Mouse (Mus musculus): ENCODE results near the gene Cd300lf. TPM values are rescaled to one million over a fixed set of nuclear protein-coding genes. Genes with fewer than 3 reads are reported as not detected.

Gene Cd300lf
- polyA plus RNA-seq, 1 experiment from 2014 or later, result 0.34 TPM

DNA sequence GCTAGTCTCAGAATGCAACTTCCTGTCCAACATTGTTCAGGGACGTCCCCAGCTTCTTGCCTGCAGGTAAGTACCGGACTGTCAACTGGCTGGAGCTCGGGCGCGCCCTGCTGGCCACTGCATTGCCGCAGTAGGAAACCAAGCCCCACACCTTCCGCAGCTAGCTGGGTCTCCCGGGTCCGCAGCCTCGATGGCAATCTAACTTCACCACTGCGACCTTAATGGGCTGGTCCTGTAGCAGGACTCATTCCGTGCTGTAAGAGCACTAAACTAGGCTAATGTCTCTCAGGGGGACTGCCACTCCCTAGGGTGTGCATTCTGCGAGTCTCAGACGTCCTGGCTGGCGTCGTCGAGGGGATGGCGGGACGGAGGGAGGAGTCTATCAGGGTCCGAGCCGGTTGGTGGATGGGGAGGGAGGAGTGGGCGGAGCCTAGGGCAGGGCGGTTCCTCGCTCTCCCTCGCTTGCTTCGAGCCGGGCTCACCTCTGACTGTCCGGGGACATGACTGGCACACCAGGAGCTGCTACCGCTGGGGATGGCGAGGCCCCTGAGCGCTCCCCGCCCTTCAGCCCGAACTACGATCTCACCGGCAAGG lies 20.0 kb upstream of the Cd300lf start:
- Histone ChIP-seq H3K9me3 (replicated peaks; ENCODE audit: control insufficient read depth, low read length, poor library complexity, severe bottlenecking) (no peaks in the 10 kb centered on the region; the same call in 1 of the 2 replicates), H3K27me3 (ENCODE audit: control insufficient read depth, insufficient read depth, low read depth, low read length) (peaks cover 19% of the 10 kb centered on the region), H3K36me3 (ENCODE audit: control insufficient read depth, insufficient read depth, low read length) (no peaks in the 10 kb centered on the region), H3K4me3 (ENCODE audit: low read depth, low read length) (peak overlapping the region; percentile 31), H3K4me2 (ENCODE audit: low read length) (peak overlapping the region; percentile 46), H3K9ac (ENCODE audit: low read depth, low read length) (peak overlapping the region; percentile 37), H3K27ac (ENCODE audit: low read length) (no peak overlapping the region), H3K4me1 (ENCODE audit: control insufficient read depth, insufficient read depth, low read length) (peaks cover 10% of the 10 kb centered on the region; the same call in 1 of the 2 replicates)
- ATAC-seq, result peak; percentile 36; the same call in 1 of the 2 replicates
- WGBS, result 1% methylated on average over 30 of the region's 35 CpGs

DNA sequence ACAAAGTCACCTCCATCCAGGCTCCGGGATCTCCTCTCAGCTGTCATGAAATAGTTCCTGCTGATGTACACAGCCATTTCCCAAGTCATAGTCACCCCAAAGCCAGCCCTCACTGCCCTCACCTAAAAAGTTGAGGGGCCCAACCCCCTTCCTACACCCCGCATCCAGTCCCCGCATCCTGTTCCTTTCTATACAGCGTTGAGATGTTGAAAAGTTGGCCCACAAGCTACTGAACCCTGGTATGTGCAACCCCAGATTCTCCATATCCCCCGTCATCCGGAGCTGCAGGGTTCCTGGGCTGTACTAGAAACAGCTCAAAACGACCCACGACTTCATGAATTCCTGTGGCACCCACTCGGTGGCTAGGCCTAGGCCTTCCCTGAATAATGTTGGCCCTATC lies 19.3 kb upstream of the Cd300lf start:
- H3K4me1 ChIP-seq (ENCODE audit: control insufficient read depth, insufficient read depth, low read length), result peaks cover 10% of the 10 kb centered on the region; the same call in 1 of the 2 replicates
- 81% methylated on average over 9 of the region's 9 CpGs for WGBS

DNA sequence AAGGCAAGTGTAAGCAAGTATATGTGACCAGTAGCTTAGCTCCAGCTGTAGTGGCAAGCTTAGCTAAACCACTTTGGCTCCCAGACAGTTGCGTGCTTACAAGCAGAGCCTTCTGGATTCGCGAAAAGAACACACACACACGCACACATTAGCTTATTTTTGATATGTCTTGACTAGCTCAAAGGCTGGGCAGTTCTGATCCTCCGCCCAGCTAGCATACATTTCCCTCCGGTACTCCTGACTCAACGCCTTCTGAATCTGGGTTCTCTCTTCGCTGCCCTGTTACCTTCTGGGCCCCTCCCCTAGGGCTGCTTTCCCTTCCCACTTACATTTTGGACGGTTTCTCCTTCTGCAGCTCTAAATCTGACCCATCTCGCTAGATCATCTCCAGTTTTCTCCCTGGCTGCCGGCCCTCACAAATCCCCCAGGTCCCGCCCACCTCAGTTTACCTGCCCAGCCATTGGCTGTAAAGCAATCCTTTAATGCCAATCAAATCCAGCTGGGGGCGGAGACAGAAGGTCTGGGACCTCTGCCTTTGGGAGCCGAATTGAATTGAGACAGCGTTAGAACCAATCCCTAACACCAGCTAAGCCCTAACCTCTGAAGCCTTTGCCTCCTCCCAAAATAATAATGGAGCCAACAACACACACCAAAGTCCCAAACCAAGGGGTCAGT lies 18.1 kb upstream of the Cd300lf start:
- H3K27me3 ChIP-seq (ENCODE audit: control insufficient read depth, insufficient read depth, low read depth, low read length), result peaks cover 19% of the 10 kb centered on the region
- H3K4me1 ChIP-seq (ENCODE audit: control insufficient read depth, insufficient read depth, low read length), result peaks cover 10% of the 10 kb centered on the region; the same call in 1 of the 2 replicates
- no peak overlapping the region for H3K27ac ChIP-seq (ENCODE audit: low read length)
- H3K4me2 ChIP-seq (ENCODE audit: low read length), result peak overlapping the region; percentile 50
- H3K9ac ChIP-seq (ENCODE audit: low read depth, low read length), result peak overlapping the region; percentile 20; the same call in 1 of the 2 replicates
- peak overlapping the region; percentile 33 for H3K4me3 ChIP-seq (ENCODE audit: low read depth, low read length)
- H3K36me3 ChIP-seq (ENCODE audit: control insufficient read depth, insufficient read depth, low read length), result no peaks in the 10 kb centered on the region
- no peaks in the 10 kb centered on the region for H3K9me3 ChIP-seq (replicated peaks; ENCODE audit: control insufficient read depth, low read length, poor library complexity, severe bottlenecking)
- 2% methylated on average over 15 of the region's 15 CpGs for WGBS
- peak; percentile 90 for ATAC-seq

More for the DNA sequence above, 19.3 kb upstream of the Cd300lf start:
- peaks cover 19% of the 10 kb centered on the region for H3K27me3 ChIP-seq (ENCODE audit: control insufficient read depth, insufficient read depth, low read depth, low read length)
- no peaks in the 10 kb centered on the region for H3K9me3 ChIP-seq (replicated peaks; ENCODE audit: control insufficient read depth, low read length, poor library complexity, severe bottlenecking)
- H3K27ac ChIP-seq (ENCODE audit: low read length), result no peak overlapping the region
- ATAC-seq, result no peak
- no peaks in the 10 kb centered on the region for H3K36me3 ChIP-seq (ENCODE audit: control insufficient read depth, insufficient read depth, low read length)
- H3K9ac ChIP-seq (ENCODE audit: low read depth, low read length), result no peak overlapping the region
- H3K4me2 ChIP-seq (ENCODE audit: low read length), result no peak overlapping the region
- H3K4me3 ChIP-seq (ENCODE audit: low read depth, low read length), result no peak overlapping the region

DNA sequence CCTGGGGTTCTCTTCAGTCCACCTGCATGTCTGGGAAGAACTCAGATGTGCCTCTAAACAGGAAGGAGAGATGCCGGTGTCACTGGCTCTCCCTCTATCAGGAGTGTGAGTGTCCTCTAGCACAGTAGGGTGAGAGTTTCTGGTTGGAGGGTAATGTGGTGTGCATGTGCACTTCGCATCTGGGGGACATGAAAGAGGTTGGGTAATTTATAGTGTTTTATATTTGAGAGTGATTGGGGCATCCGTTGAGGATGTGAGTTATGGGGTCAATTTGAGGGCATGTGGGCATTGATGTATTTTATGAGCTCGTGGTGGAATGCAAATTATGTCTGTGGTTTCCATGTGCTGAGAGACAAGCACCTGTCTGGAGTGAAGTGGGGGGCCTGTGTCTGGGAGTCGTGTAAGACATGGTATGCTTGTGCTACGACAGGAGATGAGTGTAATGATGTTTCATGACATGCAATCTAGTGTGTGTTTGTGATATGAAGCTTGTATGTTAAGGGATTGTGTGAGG lies 17.0 kb upstream of the Cd300lf start:
- H3K9me3 ChIP-seq (replicated peaks; ENCODE audit: control insufficient read depth, low read length, poor library complexity, severe bottlenecking), result no peaks in the 10 kb centered on the region
- H3K4me2 ChIP-seq (ENCODE audit: low read length), result no peak overlapping the region
- H3K36me3 ChIP-seq (ENCODE audit: control insufficient read depth, insufficient read depth, low read length), result no peaks in the 10 kb centered on the region
- no peak overlapping the region for H3K27ac ChIP-seq (ENCODE audit: low read length)
- peaks cover 19% of the 10 kb centered on the region for H3K27me3 ChIP-seq (ENCODE audit: control insufficient read depth, insufficient read depth, low read depth, low read length)
- WGBS, result 84% methylated on average over 6 of the region's 6 CpGs
- peaks cover 10% of the 10 kb centered on the region; the same call in 1 of the 2 replicates for H3K4me1 ChIP-seq (ENCODE audit: control insufficient read depth, insufficient read depth, low read length)
- no peak overlapping the region for H3K4me3 ChIP-seq (ENCODE audit: low read depth, low read length)
- no peak overlapping the region for H3K9ac ChIP-seq (ENCODE audit: low read depth, low read length)
- no peak for ATAC-seq

DNA sequence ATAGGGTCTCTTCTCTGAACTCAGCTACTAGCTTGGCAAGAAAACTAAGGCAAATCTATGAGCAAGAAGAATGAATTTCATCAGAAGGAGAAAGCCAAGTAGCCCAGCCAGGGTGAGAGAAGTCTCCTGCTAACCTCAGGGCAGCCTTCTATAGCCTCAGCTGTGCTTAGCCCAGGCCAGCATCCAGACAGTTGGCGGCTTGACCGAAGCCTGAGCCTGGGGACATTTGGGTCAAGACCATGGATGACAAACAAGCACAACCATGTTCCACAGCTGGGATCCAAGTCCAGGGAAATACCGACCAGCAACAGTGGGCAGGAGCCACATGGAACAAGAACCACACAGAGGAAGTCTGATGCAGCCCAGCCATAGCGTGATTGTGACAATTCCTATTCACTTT lies 14.0 kb upstream of the Cd300lf start:
- Histone ChIP-seq H3K27me3 (ENCODE audit: control insufficient read depth, insufficient read depth, low read depth, low read length) (no peaks in the 10 kb centered on the region), H3K9ac (ENCODE audit: low read depth, low read length) (no peak overlapping the region), H3K36me3 (ENCODE audit: control insufficient read depth, insufficient read depth, low read length) (no peaks in the 10 kb centered on the region), H3K4me1 (ENCODE audit: control insufficient read depth, insufficient read depth, low read length) (0 out of 2 replicates have a peak, but pooled peaks cover 3% of the 10 kb centered on the region), H3K9me3 (replicated peaks; ENCODE audit: control insufficient read depth, low read length, poor library complexity, severe bottlenecking) (no peaks in the 10 kb centered on the region), H3K4me2 (ENCODE audit: low read length) (no peak overlapping the region), H3K4me3 (ENCODE audit: low read depth, low read length) (no peak overlapping the region), H3K27ac (ENCODE audit: low read length) (no peak overlapping the region)
- WGBS, result 87% methylated on average over 4 of the region's 4 CpGs
- ATAC-seq, result no peak

DNA sequence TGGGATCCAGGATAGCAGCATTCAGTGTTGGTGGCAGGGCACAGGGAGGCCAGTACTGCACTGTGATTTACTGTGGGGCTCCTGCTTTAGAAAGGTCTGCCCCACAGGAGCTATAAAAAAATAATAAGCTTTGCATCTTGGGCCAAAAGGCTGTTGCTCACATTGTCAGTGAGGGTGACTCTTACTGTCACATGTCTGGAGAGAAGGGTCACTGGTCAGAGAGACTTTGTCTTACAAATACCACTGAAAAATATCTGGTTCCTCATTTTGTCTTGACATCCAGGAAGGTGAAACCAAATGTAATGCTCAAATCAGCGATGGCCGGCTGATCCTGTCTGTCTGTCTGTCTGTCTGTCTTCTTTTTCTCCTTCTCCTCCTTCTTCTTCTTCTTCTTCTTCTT lies 8.2 kb upstream of the Cd300lf start:
- no peak overlapping the region for H3K27ac ChIP-seq (ENCODE audit: low read length)
- no peak overlapping the region for H3K9ac ChIP-seq (ENCODE audit: low read depth, low read length)
- ATAC-seq, result no peak
- no peaks in the 10 kb centered on the region for H3K4me1 ChIP-seq (ENCODE audit: control insufficient read depth, insufficient read depth, low read length)
- H3K9me3 ChIP-seq (replicated peaks; ENCODE audit: control insufficient read depth, low read length, poor library complexity, severe bottlenecking), result no peaks in the 10 kb centered on the region
- H3K4me2 ChIP-seq (ENCODE audit: low read length), result no peak overlapping the region
- no peaks in the 10 kb centered on the region for H3K27me3 ChIP-seq (ENCODE audit: control insufficient read depth, insufficient read depth, low read depth, low read length)
- H3K36me3 ChIP-seq (ENCODE audit: control insufficient read depth, insufficient read depth, low read length), result no peaks in the 10 kb centered on the region
- no peak overlapping the region for H3K4me3 ChIP-seq (ENCODE audit: low read depth, low read length)
- WGBS, result 91% methylated on average over 2 of the region's 2 CpGs

DNA sequence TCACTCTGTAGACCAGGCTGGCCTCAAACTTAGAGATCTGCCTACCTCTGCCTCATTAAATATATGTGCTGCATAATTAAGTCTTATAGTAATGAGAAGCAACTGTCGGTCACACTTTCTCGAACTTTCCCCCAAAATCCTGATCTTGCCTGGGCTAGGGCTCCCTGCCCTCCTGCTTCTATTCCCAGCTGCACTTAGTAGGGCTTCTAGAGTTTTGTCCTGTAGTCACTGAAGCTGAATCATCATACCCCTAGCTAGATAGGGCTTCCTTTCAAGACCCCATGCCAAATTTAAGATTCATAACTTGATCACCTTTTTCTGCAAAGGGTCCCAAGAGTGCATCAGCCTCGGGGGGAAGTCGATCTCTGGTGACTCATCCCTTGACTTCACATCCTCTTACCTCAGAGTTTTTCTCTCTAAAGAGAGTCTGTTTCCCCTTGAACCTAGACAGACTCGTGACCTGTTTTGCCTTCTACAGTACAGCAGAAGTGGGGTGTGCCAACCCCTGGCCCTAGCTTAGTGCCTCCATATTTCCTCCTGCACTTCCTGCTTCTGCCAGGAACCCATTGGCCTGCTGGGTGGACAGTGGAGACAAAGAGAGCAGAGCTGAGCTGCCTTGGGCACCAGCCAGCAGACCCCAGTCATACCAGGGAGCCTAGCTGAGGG lies 4.9 kb upstream of the Cd300lf start:
- WGBS, result 87% methylated on average over 5 of the region's 5 CpGs
- H3K4me3 ChIP-seq (ENCODE audit: low read depth, low read length), result no peak overlapping the region
- no peaks in the 10 kb centered on the region for H3K9me3 ChIP-seq (replicated peaks; ENCODE audit: control insufficient read depth, low read length, poor library complexity, severe bottlenecking)
- H3K36me3 ChIP-seq (ENCODE audit: control insufficient read depth, insufficient read depth, low read length), result no peaks in the 10 kb centered on the region
- H3K4me2 ChIP-seq (ENCODE audit: low read length), result no peak overlapping the region
- H3K4me1 ChIP-seq (ENCODE audit: control insufficient read depth, insufficient read depth, low read length), result no peaks in the 10 kb centered on the region
- H3K27me3 ChIP-seq (ENCODE audit: control insufficient read depth, insufficient read depth, low read depth, low read length), result no peaks in the 10 kb centered on the region
- H3K9ac ChIP-seq (ENCODE audit: low read depth, low read length), result no peak overlapping the region
- ATAC-seq, result no peak
- no peak overlapping the region for H3K27ac ChIP-seq (ENCODE audit: low read length)

DNA sequence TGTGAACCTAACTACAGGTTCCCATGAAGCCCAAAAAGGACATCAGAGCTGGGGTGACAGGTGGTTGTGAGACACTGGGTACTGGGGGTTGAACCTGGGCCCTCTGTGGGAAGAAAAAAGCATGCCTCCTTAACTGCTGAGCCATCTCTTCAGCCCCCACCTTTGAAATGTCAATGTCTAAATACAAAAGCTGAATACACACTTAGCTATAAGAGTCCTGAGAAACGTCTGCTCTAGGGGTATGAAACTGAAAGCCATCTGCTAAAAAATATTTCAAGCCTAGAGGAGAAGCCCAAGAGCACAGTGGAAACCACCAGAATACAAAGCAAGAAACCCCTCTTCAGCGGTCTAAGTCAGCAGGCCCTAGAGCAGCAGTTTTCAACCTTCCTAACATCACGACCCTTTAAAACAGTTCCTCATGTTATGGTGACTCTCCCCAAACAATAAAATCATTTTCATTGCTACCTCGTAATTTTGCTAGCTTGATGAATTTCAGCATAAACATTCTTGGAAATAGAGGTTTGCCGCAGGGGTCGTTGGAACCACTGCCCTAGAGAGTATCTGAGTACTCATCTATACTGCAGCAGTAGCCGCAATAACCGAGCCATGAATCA lies 1.9 kb downstream of the Cd300lf start:
- no peak overlapping the region for H3K9ac ChIP-seq (ENCODE audit: low read depth, low read length)
- no peaks in the 10 kb centered on the region for H3K4me1 ChIP-seq (ENCODE audit: control insufficient read depth, insufficient read depth, low read length)
- H3K4me2 ChIP-seq (ENCODE audit: low read length), result no peak overlapping the region
- no peaks in the 10 kb centered on the region for H3K9me3 ChIP-seq (replicated peaks; ENCODE audit: control insufficient read depth, low read length, poor library complexity, severe bottlenecking)
- 86% methylated on average over 8 of the region's 8 CpGs for WGBS
- H3K4me3 ChIP-seq (ENCODE audit: low read depth, low read length), result no peak overlapping the region
- no peak for ATAC-seq
- no peak overlapping the region for H3K27ac ChIP-seq (ENCODE audit: low read length)
- no peaks in the 10 kb centered on the region for H3K27me3 ChIP-seq (ENCODE audit: control insufficient read depth, insufficient read depth, low read depth, low read length)
- H3K36me3 ChIP-seq (ENCODE audit: control insufficient read depth, insufficient read depth, low read length), result no peaks in the 10 kb centered on the region
